Mouse (Mus musculus): ENCODE data around the gene Kcnk15.

Gene Kcnk15

DNA sequence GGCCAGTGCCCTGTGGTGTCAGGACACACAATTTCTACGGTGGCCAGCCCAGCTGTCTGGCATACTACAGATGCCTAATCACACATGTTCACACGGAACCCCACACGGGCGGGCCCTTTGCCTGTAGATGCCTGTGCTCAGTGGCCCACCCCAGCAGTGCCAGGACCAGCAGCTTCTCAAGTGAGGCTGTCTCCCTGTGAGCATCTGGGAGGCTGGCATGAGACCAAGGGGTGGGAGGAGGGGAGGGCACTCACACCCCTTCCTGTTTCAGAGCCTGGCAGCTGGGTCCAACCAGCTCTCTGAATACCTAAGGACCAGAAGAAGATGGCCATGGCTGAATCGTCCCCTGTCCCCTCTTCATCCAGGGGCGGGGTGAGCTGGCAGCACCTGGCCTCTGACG, 22.0 kb downstream of the Kcnk15 start:
- DNase-seq (ENCODE audit: low read depth, low spot score) = no peak

DNA sequence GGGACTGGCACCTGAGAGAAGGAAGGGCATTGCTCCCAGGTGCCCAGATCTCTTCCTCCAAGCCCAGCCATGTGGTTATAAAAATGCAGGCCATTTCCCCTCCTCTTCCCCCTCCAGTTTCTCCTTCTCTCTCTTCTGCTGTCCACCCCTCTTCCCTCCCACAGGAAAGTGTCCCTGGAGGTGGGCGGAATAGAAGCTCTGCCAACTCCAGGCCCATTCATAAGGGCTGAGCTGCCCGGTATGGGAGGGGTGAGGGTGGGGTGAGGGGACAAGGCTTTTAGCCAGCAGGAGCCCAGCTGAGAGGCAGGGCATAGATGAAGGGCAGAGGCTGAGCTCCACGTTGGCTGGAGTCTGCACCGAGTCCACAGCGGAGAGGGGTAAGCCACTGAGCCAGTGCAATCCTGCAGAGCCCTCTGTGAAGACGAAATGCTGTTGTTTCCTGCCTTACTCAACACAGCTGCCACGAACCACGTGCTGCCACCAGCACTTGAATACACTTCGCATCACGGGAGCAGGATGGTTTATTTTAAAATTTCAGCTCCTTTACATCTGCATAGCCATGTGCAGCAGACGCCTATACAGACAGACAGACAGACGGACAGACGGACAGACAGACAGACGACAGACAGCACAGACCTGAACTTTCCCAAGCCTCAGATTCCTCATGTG, 23.5 kb downstream of the Kcnk15 start:
- no peak for DNase-seq (ENCODE audit: low read depth, low spot score)

DNA sequence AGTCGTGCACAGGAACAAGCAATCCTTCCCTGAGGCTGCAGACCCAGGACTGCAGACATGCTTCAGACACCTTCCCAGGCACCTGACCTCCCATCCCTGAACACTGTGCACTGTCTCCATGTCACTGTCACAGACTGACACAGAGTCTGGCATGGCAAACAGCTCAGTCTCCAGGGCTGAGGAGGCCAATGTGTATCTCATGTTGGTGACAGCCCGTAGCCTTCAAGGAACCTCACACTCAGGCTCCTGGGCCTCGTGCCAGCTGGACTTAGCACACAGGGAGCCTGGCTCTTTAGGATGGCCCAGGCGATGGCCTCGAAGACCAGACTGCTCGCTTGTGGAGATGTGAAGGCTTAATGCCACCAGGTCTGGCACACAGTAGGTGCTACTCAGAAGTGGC, 27.4 kb downstream of the Kcnk15 start:
- DNase-seq (ENCODE audit: low read depth, low spot score) = no peak

DNA sequence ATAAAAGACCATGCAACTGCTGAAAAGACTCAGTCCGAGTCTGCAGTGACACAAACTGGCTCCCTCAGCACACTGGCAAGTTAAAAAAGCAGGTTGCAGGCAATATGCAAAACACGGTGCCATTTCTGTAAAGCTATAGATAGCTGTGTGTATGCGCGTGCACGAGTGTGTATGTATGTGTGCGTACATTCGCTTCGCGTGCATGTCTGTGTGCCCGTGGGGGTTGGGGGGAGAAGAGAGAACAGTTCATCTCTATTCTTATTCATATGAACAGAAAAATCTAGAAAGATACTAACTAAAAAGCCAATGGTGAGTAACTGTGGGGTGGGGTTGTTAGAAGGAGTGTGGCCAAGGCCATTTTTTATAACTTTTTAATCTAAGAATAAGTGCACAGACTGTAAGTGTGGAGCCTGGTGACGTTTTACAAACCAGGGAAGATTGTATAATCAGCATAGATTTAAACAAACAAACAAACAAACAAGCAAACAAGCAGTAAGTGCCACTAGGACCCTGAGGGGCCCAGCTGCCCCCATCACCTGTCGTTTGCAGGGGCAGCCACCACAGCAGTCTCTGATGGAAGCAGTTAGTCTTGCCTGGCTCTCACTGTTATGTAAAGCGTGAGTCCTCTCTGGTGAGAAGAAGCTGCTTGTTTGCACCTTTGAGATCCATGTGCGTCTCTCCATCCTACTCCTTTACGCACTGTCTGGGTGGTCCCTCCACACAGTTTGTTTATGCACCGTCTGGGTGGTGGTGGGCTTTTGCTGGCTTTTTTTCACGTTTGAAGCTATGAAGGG, 29.6 kb downstream of the Kcnk15 start:
- no peak for DNase-seq (ENCODE audit: low read depth, low spot score)

- DNase-seq (ENCODE audit: low read depth, low spot score) = no peak
These were observed 36.0 kb downstream of the Kcnk15 start for GRCm38 (mm10) chr2:163889411-163889810.

DNA sequence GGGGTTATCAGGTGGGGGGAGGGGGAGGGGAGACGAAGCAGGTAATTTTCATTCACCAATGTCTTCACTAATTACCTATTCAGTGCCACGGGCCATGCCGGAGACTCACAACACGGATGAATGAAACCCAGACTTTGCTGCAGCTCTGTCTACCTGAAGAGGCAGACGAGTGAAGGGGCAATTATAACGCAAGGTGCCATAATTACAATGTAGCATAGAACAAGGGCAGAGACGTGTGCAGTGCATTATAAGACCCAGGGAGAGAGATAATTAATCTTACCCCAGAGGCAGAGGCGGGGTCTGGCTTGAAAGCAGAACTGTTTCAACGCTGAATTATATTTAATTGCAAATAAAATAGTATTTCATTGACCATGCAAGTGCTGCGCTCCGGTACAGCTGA, 37.1 kb downstream of the Kcnk15 start:
- no peak for DNase-seq (ENCODE audit: low read depth, low spot score)

GRCm38 (mm10) chr2:163891271-163891670, 37.8 kb downstream of the Kcnk15 start:
- no peak for DNase-seq (ENCODE audit: low read depth, low spot score)

GRCm38 (mm10) chr2:163893446-163894370, 40.3 kb downstream of the Kcnk15 start:
- DNase-seq (ENCODE audit: low read depth, low spot score) = no peak

DNA sequence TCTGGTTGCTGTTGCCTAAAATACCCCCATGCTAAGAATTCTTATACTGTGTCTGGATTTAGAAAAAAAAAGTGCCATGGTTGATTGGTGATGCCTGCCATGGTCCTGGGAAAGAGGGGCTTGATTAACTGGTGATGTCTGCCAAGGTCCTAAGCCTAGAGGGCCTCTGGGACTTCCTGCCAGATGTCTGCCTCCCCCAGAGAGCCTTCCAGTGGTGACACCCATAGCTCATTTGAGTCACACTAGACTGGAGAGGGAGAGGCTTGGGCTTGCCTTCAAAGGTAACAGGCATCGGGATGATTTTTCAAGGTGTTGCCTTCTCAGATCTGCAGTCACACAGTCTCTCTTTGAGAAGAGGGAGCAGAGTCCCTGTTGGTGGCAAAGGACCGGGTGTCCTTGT, 41.7 kb downstream of the Kcnk15 start:
- DNase-seq (ENCODE audit: low read depth, low spot score) = no peak

GRCm38 (mm10) chr2:163897026-163897425, 43.6 kb downstream of the Kcnk15 start:
- DNase-seq (ENCODE audit: low read depth, low spot score) = no peak

DNA sequence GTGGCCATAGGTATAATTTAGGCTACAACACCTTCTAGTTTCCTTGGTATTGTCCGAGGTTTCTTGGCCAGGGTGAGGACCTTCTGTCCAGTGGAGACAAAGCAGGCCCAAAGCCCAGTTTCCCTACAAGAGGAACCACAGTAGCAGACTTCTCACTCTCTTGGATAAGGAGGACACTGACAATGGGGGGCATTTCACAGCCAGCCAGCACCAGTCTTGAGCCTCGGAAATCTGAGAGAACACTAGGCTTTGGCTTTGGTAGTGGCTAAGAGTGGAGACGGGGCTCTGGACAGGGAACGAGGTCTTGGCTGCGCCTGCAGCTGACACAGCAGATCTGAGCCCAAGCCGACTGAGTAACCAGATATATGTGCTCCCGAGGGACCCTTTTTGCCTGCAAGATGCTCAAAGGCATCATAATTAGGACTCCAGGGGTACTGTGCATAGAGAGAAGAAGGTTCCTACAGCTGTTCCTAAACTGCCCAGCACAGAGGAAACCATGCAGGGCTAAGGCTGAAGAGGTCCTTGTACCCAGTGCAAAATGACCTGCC, 44.6 kb downstream of the Kcnk15 start:
- DNase-seq (ENCODE audit: low read depth, low spot score) = no peak

DNA sequence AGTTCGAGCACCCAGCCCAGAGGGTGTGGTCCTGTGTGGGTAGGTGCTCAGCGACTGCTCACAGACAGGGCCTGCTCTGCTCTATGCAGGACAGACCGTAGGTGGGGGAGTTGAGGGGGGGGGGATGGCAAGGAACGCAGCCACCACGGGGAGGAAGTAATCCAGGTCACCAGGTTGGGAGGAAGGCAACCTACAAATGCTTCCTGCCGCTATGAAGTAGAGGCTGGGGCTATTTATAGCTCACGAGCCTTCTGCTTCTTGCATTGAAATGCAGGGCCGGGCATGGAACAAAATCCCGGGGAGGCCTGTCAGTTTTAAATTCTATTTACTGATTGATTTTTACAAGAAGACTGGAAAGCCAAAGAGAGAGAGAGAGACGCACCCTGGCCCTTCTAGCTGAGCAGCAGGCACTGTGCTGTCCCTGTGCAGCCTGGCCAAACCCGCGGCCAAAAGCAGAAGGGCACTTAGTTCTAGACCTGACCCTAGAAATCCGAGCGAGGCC, 46.5 kb downstream of the Kcnk15 start:
- DNase-seq (ENCODE audit: low read depth, low spot score) = no peak

DNA sequence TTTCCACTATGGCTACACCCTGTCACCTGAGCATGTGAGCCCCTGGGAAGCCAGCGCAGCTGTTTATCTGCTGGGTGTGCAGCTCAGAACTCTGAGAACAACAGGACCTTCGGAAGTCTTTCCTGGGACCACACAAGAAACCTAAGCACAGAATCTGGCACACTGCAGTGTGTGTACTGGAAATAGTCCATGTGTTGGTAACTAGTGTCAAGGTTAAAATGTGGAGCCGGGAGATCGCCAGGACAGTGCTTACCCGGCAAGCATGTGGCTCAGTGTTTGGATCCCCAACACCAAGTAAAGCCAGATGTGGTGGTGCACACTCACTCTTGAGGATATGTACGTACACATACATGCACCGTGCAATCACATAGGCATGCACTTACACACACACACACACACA, 47.6 kb downstream of the Kcnk15 start:
- DNase-seq (ENCODE audit: low read depth, low spot score) = no peak

DNA sequence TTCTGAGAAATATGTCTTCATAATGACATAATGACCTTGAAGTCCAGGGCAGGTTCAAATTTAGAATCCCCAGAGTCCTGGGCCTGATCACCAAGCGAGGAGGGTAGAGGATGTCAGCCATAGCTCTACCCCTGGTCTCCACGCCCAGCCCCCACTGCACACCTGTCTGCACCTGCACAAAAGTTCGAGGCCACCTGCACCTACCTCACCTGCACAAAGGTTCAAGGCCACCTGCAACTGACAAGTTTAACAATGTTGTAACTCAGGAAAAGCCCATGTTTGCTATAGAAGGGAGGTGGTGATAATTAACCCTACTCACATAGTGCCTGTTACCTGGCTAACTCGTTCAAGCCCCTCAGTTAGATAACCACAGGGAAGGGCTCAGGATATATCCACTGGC, 49.0 kb downstream of the Kcnk15 start:
- no peak for DNase-seq (ENCODE audit: low read depth, low spot score)

DNA sequence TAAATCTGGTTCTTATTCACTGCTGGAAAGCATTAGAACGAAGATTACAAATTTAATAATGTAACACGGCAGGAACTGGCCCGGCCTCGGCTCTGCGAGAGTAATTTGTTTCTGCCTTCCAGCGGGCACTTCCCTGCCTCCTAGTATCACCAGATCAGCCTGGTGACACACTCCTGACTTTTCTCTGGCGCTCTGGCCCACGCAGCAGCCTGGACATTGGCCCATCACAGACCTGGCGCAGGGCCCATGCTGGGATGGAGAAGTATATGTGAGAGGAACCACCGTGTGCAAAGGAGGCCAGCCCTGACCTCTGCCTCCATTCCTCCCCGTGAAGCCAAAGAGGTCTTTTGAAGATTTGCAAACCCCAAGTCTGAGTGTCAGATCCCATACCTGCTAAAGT, 50.0 kb downstream of the Kcnk15 start:
- no peak for DNase-seq (ENCODE audit: low read depth, low spot score)

DNA sequence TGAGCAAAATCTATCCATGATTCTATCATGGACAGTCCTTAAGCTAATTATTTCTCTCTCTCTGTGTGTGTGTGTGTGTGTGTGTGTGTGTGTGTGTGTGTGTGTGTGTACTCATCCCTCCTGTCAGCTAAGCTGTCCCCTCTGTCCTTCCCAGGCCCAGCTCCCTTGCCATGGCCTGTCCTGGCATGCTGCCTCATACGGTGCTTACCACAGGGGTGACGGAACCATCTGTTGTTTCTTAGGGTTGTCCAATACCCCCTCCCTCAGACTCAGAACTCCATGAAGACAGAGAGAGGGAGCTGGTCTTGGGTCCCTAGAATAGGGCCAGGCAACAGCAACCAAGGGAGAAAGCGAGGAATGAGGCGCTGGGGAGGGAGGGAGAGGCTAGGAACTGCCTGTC, 50.9 kb downstream of the Kcnk15 start:
- no peak for DNase-seq (ENCODE audit: low read depth, low spot score)

GRCm38 (mm10) chr2:163907131-163907530, 53.7 kb downstream of the Kcnk15 start:
- DNase-seq (ENCODE audit: low read depth, low spot score) = no peak

Data from brain, embryonic 18.5 days (tissue).